Mouse (Mus musculus): ENCODE measurements around the gene Angptl2. TPM values are rescaled to one million over a fixed set of nuclear protein-coding genes. Genes with fewer than 3 reads are reported as not detected.

Angptl2 gene
- total and polyA plus RNA-seq, 3 experiments, result 0.04 to 0.21 TPM; not detected in 1

- Histone ChIP-seq H3K27me3 (replicated peaks) (no peaks in the 10 kb centered on the region), H3K9me3 (replicated peaks; ENCODE audit: low read length) (no peaks in the 10 kb centered on the region), H3K4me3 (replicated peaks in 1 of 3; ENCODE audit: low read depth in 2 of 3, low read length in 2 of 3, poor library complexity in 1 of 3) (no peak overlapping the region), H3K79me2 (replicated peaks; ENCODE audit: control insufficient read depth, extremely low read depth, insufficient read depth, poor library complexity, severe bottlenecking) (no peaks in the 10 kb centered on the region), H3K27ac (ENCODE audit: insufficient read depth, low read depth) (no peak overlapping the region), H3K36me3 (replicated peaks in 1 of 2; ENCODE audit: control insufficient read depth in 1 of 2, insufficient read depth in 1 of 2, low read length in 1 of 2) (peaks cover 0 to 4% of the 10 kb centered on the region in 2 experiments), H3K4me1 (ENCODE audit: control insufficient read depth in 1 of 2, insufficient read depth in 2 of 2) (no peaks in the 10 kb centered on the region), H3K9ac (ENCODE audit: insufficient read depth, low read depth) (no peak overlapping the region), H3K4me2 (ENCODE audit: insufficient read depth, low read depth, poor library complexity, severe bottlenecking) (no peak overlapping the region)
- TF ChIP-seq ZNF384 (IDR thresholded peaks at IDR 0.05; ENCODE audit: low read depth, low read length), result no peak
- TF ChIP-seq HCFC1 (IDR thresholded peaks at IDR 0.05; ENCODE audit: low read depth, low read length), result no peak
- TF ChIP-seq TCF12 (IDR thresholded peaks at IDR 0.05; ENCODE audit: low read depth, low read length), result no peak
- TF ChIP-seq NELFE (IDR thresholded peaks at IDR 0.05; ENCODE audit: low read depth, low read length), result no peak
- no peak for TF ChIP-seq MAZ (IDR thresholded peaks at IDR 0.05; ENCODE audit: low read depth, low read length)
- TF ChIP-seq JUN (IDR thresholded peaks at IDR 0.05; ENCODE audit: insufficient read depth, low read depth, low read length), result no peak
- no peak for TF ChIP-seq RAD21 (IDR thresholded peaks at IDR 0.05; ENCODE audit: low read depth, low read length)
- no peak for TF ChIP-seq POLR2A (IDR thresholded peaks at IDR 0.05; ENCODE audit: low read depth, low read length)
- TF ChIP-seq CHD1 (IDR thresholded peaks at IDR 0.05; ENCODE audit: low read depth, low read length), result no peak
- no peak for TF ChIP-seq NRF1 (IDR thresholded peaks at IDR 0.05; ENCODE audit: low read depth, low read length)
- TF ChIP-seq USF2 (conservative IDR thresholded peaks at IDR 0.05; ENCODE audit: low read depth, low read length), result no peak
- TF ChIP-seq SMC3 (IDR thresholded peaks at IDR 0.05; ENCODE audit: low read depth, low read length), result no peak
- no peak for TF ChIP-seq MAFK (IDR thresholded peaks at IDR 0.05; ENCODE audit: insufficient replicate concordance, low read length)
- no peak for TF ChIP-seq ETS1 (conservative IDR thresholded peaks at IDR 0.05; ENCODE audit: low read depth, low read length)
- dilution Hi-C loops (cut with MboI; ENCODE audit: extremely low pct_ligation_motif_present, extremely low pct_unique_long_range_greater_than_20kb, low sequenced_read_pairs), result no loop called here
- in situ Hi-C loops (cut with MboI; ENCODE audit: low pct_ligation_motif_present, low pct_unique_long_range_greater_than_20kb, low sequenced_read_pairs), result no loop called here
- DNase-seq (ENCODE audit: extremely low read depth), result no peak
Measured at GRCm38 (mm10) chr2:33249922-33250633, 34.2 kb downstream of the Angptl2 start.

GRCm38 (mm10) chr2:33252751-33253150 lies 36.9 kb downstream of the Angptl2 start:
- no peaks in the 10 kb centered on the region for H3K4me1 ChIP-seq (ENCODE audit: control insufficient read depth in 1 of 2, insufficient read depth in 2 of 2)
- H3K36me3 ChIP-seq (replicated peaks in 1 of 2; ENCODE audit: control insufficient read depth in 1 of 2, insufficient read depth in 1 of 2, low read length in 1 of 2), result peaks cover 0 to 6% of the 10 kb centered on the region in 2 experiments
- in situ Hi-C loops (cut with MboI; ENCODE audit: low pct_ligation_motif_present, low pct_unique_long_range_greater_than_20kb, low sequenced_read_pairs), result no loop called here
- no peak overlapping the region for H3K9ac ChIP-seq (ENCODE audit: insufficient read depth, low read depth)
- no peak overlapping the region for H3K4me2 ChIP-seq (ENCODE audit: insufficient read depth, low read depth, poor library complexity, severe bottlenecking)
- H3K79me2 ChIP-seq (replicated peaks; ENCODE audit: control insufficient read depth, extremely low read depth, insufficient read depth, poor library complexity, severe bottlenecking), result no peaks in the 10 kb centered on the region
- dilution Hi-C loops (cut with MboI; ENCODE audit: extremely low pct_ligation_motif_present, extremely low pct_unique_long_range_greater_than_20kb, low sequenced_read_pairs), result no loop called here
- H3K27me3 ChIP-seq (replicated peaks), result no peaks in the 10 kb centered on the region
- H3K9me3 ChIP-seq (replicated peaks; ENCODE audit: low read length), result no peaks in the 10 kb centered on the region
- TF ChIP-seq MAFK (IDR thresholded peaks at IDR 0.05; ENCODE audit: insufficient replicate concordance, low read length) (no peak), UBTF (IDR thresholded peaks at IDR 0.05; ENCODE audit: low read depth, low read length) (no peak), MYC (IDR thresholded peaks at IDR 0.05; ENCODE audit: low read depth, low read length) (no peak), RCOR1 (conservative IDR thresholded peaks at IDR 0.05; ENCODE audit: low read depth, low read length) (no peak), ETS1 (conservative IDR thresholded peaks at IDR 0.05; ENCODE audit: low read depth, low read length) (no peak), MAZ (IDR thresholded peaks at IDR 0.05; ENCODE audit: low read depth, low read length) (no peak), EP300 (IDR thresholded peaks at IDR 0.05; ENCODE audit: low read length) (no peak), MEF2A (IDR thresholded peaks at IDR 0.05; ENCODE audit: borderline replicate concordance, low read depth, low read length) (no peak), KAT2A (IDR thresholded peaks at IDR 0.05; ENCODE audit: insufficient replicate concordance, low read length) (no peak), MXI1 (IDR thresholded peaks at IDR 0.05; ENCODE audit: low read depth, low read length) (no peak), JUN (IDR thresholded peaks at IDR 0.05; ENCODE audit: insufficient read depth, low read depth, low read length) (no peak), HCFC1 (IDR thresholded peaks at IDR 0.05; ENCODE audit: low read depth, low read length) (no peak), CTCF (conservative IDR thresholded peaks at IDR 0.05 in 1 of 2, IDR thresholded peaks at IDR 0.05 in 1 of 2; ENCODE audit: low read depth in 2 of 2, low read length in 2 of 2) (no peak), TCF12 (IDR thresholded peaks at IDR 0.05; ENCODE audit: low read depth, low read length) (no peak), POLR2A (IDR thresholded peaks at IDR 0.05; ENCODE audit: low read depth, low read length) (no peak), E2F4 (IDR thresholded peaks at IDR 0.05; ENCODE audit: insufficient replicate concordance, low read depth, low read length) (no peak), SMC3 (IDR thresholded peaks at IDR 0.05; ENCODE audit: low read depth, low read length) (no peak)
- no peak for DNase-seq (ENCODE audit: extremely low read depth)
- no peak overlapping the region for H3K27ac ChIP-seq (ENCODE audit: insufficient read depth, low read depth)
- no peak overlapping the region for H3K4me3 ChIP-seq (replicated peaks in 1 of 3; ENCODE audit: low read depth in 2 of 3, low read length in 2 of 3, poor library complexity in 1 of 3)
